Mouse (Mus musculus) limb, embryonic 15.5 days (tissue): Measurements from ENCODE around the gene Amdhd2. TPM values are rescaled to one million over a fixed set of nuclear protein-coding genes. Genes with fewer than 3 reads are reported as not detected.
"Not testable (repeated sequence)": the region's sequence is repeated elsewhere in the genome, so short reads cannot be mapped to it uniquely, and the experiment has no call there.

Experiments used
- ATAC-seq: fragments of 200-750 bp; cut with Nextera tagmentation; 2 replicates; pipeline ENCODE4 v1.8.0; 2017; ENCODE audit warnings: low read depth, moderate TSS enrichment; ENCODE audit not compliant: insufficient number of reproducible peaks, low FRiP score, low TSS enrichment
- H3K27ac ChIP-seq: fragments of 300-500 bp; sonication (generic); 2 replicates; pipeline ENCODE4 v1.5.1; 2015; ENCODE audit warnings: moderate library complexity, mild to moderate bottlenecking, inconsistent platforms
- H3K27me3 ChIP-seq: fragments of 300-500 bp; sonication (generic); 2 replicates; pipeline ENCODE4 v1.6.1; 2015; ENCODE audit warnings: inconsistent platforms
- H3K36me3 ChIP-seq: fragments of 300-500 bp; sonication (generic); 2 replicates; pipeline ENCODE4 v1.6.1; 2015; ENCODE audit warnings: inconsistent platforms
- H3K4me1 ChIP-seq: fragments of 300-500 bp; sonication (generic); 2 replicates; pipeline ENCODE4 v1.6.1; 2015; ENCODE audit warnings: inconsistent platforms
- H3K4me2 ChIP-seq: fragments of 300-500 bp; sonication (generic); 2 replicates; pipeline ENCODE4 v1.6.1; 2015; ENCODE audit warnings: mild to moderate bottlenecking, inconsistent platforms
- H3K4me3 ChIP-seq: fragments of 300-500 bp; sonication (generic); 2 replicates; pipeline ENCODE4 v1.5.1; 2015; ENCODE audit warnings: mild to moderate bottlenecking, inconsistent platforms
- H3K9ac ChIP-seq: fragments of 300-500 bp; sonication (generic); 2 replicates; pipeline ENCODE4 v1.6.1; 2015; ENCODE audit warnings: inconsistent platforms
- H3K9me3 ChIP-seq: fragments of 300-500 bp; sonication (generic); 2 replicates; pipeline ENCODE4 v1.6.1; 2016; ENCODE audit warnings: inconsistent platforms
- WGBS: fragments of 180-500 bp; shearing (Covaris S2); methylation state at CpG from one replicate; pipeline ENCODE4 v1.1.7; 2015; 5-methylcytosine and 5-hydroxymethylcytosine counted together
- polyA plus RNA-seq: library from polyadenylated mRNA; unstranded; fragments of >200 nt; fragmentation: Nextera tagmentation; extraction: Ambion mirVana; gene quantifications from 2 replicates; pipeline ENCODE4 v1.2.1, GENCODE M21; 2015

Amdhd2 gene
- polyA plus RNA-seq, 1 experiment from 2014 or later, result 30.0 TPM

- WGBS, result under 1% methylated on average over 26 of the region's 26 CpGs
- peaks cover 10% of the 10 kb centered on the region for H3K36me3 ChIP-seq
- H3K4me3 ChIP-seq, result peak overlapping the region; percentile 40
- no peaks in the 10 kb centered on the region for H3K27me3 ChIP-seq
- H3K4me2 ChIP-seq, result peak overlapping the region; percentile 85
- peaks cover 16% of the 10 kb centered on the region for H3K4me1 ChIP-seq
- H3K27ac ChIP-seq, result no peak overlapping the region
- no peaks in the 10 kb centered on the region for H3K9me3 ChIP-seq
- ATAC-seq, result peak; percentile 75
- no peak overlapping the region for H3K9ac ChIP-seq
Measured at GRCm38 (mm10) chr17:24151890-24152563, 11.5 kb downstream of the Amdhd2 start.

- Histone ChIP-seq H3K4me3 (peak overlapping the region; percentile 40), H3K27me3 (no peaks in the 10 kb centered on the region), H3K27ac (no peak overlapping the region), H3K9me3 (no peaks in the 10 kb centered on the region), H3K4me1 (peaks cover 16% of the 10 kb centered on the region), H3K4me2 (peak overlapping the region; percentile 85), H3K9ac (no peak overlapping the region), H3K36me3 (peaks cover 4% of the 10 kb centered on the region; the same call in 1 of the 2 replicates)
- WGBS, result 9% methylated on average over 7 of the region's 7 CpGs
- no peak for ATAC-seq
Measured at GRCm38 (mm10) chr17:24151382-24151781, 12.2 kb downstream of the Amdhd2 start.

GRCm38 (mm10) chr17:24150824-24151223, 12.7 kb downstream of the Amdhd2 start, which contains the start of gene Pdpk1:
TSS of gene Pdpk1 (minus strand) at chr17:24150924.
- peak within 1 kb of the TSS; percentile 40 for H3K4me3 ChIP-seq
- no peak within 1 kb of the TSS for H3K9ac ChIP-seq
- H3K36me3 ChIP-seq, result peaks cover 2% of the 10 kb centered on the region; the same call in 1 of the 2 replicates
- WGBS, result 79% methylated on average over 2 of the region's 2 CpGs
- peaks cover 16% of the 10 kb centered on the region for H3K4me1 ChIP-seq
- peak within 1 kb of the TSS; percentile 85 for H3K4me2 ChIP-seq
- no peak for ATAC-seq
- H3K27me3 ChIP-seq, result no peaks in the 10 kb centered on the region
- no peaks in the 10 kb centered on the region for H3K9me3 ChIP-seq
- H3K27ac ChIP-seq, result no peak within 1 kb of the TSS

- H3K4me2 ChIP-seq, result no peak overlapping the region
- WGBS, result 87% methylated on average over 7 of the region's 7 CpGs
- no peak for ATAC-seq
Measured at GRCm38 (mm10) chr17:24149421-24149820, 14.1 kb downstream of the Amdhd2 start.

GRCm38 (mm10) chr17:24142897-24143296, 20.7 kb downstream of the Amdhd2 start:
- no peak for ATAC-seq
- Histone ChIP-seq H3K9ac (no peak overlapping the region), H3K4me2 (no peak overlapping the region), H3K4me3 (no peak overlapping the region), H3K36me3 (no peaks in the 10 kb centered on the region), H3K27ac (no peak overlapping the region), H3K27me3 (no peaks in the 10 kb centered on the region), H3K4me1 (peaks cover 19% of the 10 kb centered on the region), H3K9me3 (no peaks in the 10 kb centered on the region)
- 36% methylated on average over 2 of the region's 2 CpGs for WGBS

More at GRCm38 (mm10) chr17:24149421-24149820, 14.1 kb downstream of the Amdhd2 start:
- Histone ChIP-seq H3K27me3 (no peaks in the 10 kb centered on the region), H3K9ac (no peak overlapping the region), H3K4me1 (peaks cover 16% of the 10 kb centered on the region), H3K27ac (no peak overlapping the region), H3K9me3 (no peaks in the 10 kb centered on the region), H3K36me3 (no peaks in the 10 kb centered on the region), H3K4me3 (no peak overlapping the region)

GRCm38 (mm10) chr17:24141425-24141920, 22.1 kb downstream of the Amdhd2 start:
- ATAC-seq, result peak; percentile 98
- no peaks in the 10 kb centered on the region for H3K9me3 ChIP-seq
- no peaks in the 10 kb centered on the region for H3K27me3 ChIP-seq
- peak overlapping the region; percentile 77 for H3K4me2 ChIP-seq
- H3K4me3 ChIP-seq, result peak overlapping the region; percentile 99
- no peaks in the 10 kb centered on the region for H3K36me3 ChIP-seq
- peaks cover 26% of the 10 kb centered on the region for H3K4me1 ChIP-seq
- H3K27ac ChIP-seq, result peak overlapping the region; percentile 90
- H3K9ac ChIP-seq, result peak overlapping the region; percentile 94
- under 1% methylated on average over 57 of the region's 57 CpGs for WGBS

- no peaks in the 10 kb centered on the region for H3K9me3 ChIP-seq
- H3K27ac ChIP-seq, result peak overlapping the region; percentile 90
- peaks cover 26% of the 10 kb centered on the region for H3K4me1 ChIP-seq
- H3K4me3 ChIP-seq, result peak overlapping the region; percentile 99
- WGBS, result 2% methylated on average over 40 of the region's 43 CpGs
- peak overlapping the region; percentile 77 for H3K4me2 ChIP-seq
- peak; percentile 17 for ATAC-seq
- no peaks in the 10 kb centered on the region for H3K27me3 ChIP-seq
- peak overlapping the region; percentile 94 for H3K9ac ChIP-seq
- H3K36me3 ChIP-seq, result no peaks in the 10 kb centered on the region
Measured at GRCm38 (mm10) chr17:24140845-24141424, 22.6 kb downstream of the Amdhd2 start.

- Histone ChIP-seq H3K27me3 (no peaks in the 10 kb centered on the region), H3K36me3 (no peaks in the 10 kb centered on the region), H3K4me2 (peak overlapping the region; percentile 77), H3K27ac (no peak overlapping the region), H3K4me3 (peak overlapping the region; percentile 99), H3K9ac (no peak overlapping the region), H3K4me1 (peaks cover 26% of the 10 kb centered on the region), H3K9me3 (no peaks in the 10 kb centered on the region)
- no peak for ATAC-seq
- 78% methylated on average over 4 of the region's 4 CpGs for WGBS
Measured at GRCm38 (mm10) chr17:24139968-24140367, 23.6 kb downstream of the Amdhd2 start.

GRCm38 (mm10) chr17:24139256-24139655, 24.3 kb downstream of the Amdhd2 start:
- Histone ChIP-seq H3K4me2 (no peak overlapping the region), H3K36me3 (no peaks in the 10 kb centered on the region), H3K27ac (no peak overlapping the region), H3K4me1 (peaks cover 26% of the 10 kb centered on the region), H3K9ac (no peak overlapping the region), H3K9me3 (no peaks in the 10 kb centered on the region), H3K27me3 (no peaks in the 10 kb centered on the region), H3K4me3 (no peak overlapping the region)
- ATAC-seq, result no peak
- 74% methylated on average over 3 of the region's 3 CpGs for WGBS

GRCm38 (mm10) chr17:24137226-24137880, 26.2 kb downstream of the Amdhd2 start:
- peaks cover 24% of the 10 kb centered on the region for H3K4me1 ChIP-seq
- no peak overlapping the region for H3K4me3 ChIP-seq
- no peak overlapping the region for H3K9ac ChIP-seq
- no peaks in the 10 kb centered on the region for H3K36me3 ChIP-seq
- 62% methylated on average over 2 of the region's 2 CpGs for WGBS
- H3K9me3 ChIP-seq, result no peaks in the 10 kb centered on the region
- peak overlapping the region; percentile 7; the same call in 1 of the 2 replicates for H3K27ac ChIP-seq
- H3K4me2 ChIP-seq, result no peak overlapping the region
- H3K27me3 ChIP-seq, result no peaks in the 10 kb centered on the region
- no peak for ATAC-seq

GRCm38 (mm10) chr17:24134062-24134461, 29.5 kb downstream of the Amdhd2 start:
- Histone ChIP-seq H3K4me3 (no peak overlapping the region), H3K36me3 (no peaks in the 10 kb centered on the region), H3K9ac (no peak overlapping the region), H3K4me1 (peaks cover 7% of the 10 kb centered on the region; the same call in 1 of the 2 replicates), H3K9me3 (no peaks in the 10 kb centered on the region), H3K27me3 (no peaks in the 10 kb centered on the region), H3K27ac (no peak overlapping the region), H3K4me2 (no peak overlapping the region)
- no peak for ATAC-seq

- not testable (repeated sequence) for ATAC-seq, H3K27ac ChIP-seq, H3K4me1 ChIP-seq, H3K4me3 ChIP-seq, H3K9me3 ChIP-seq, H3K4me2 ChIP-seq, H3K27me3 ChIP-seq, H3K9ac ChIP-seq, H3K36me3 ChIP-seq
- WGBS, result 91% methylated on average over 4 of the region's 4 CpGs
Measured at GRCm38 (mm10) chr17:24132919-24133318, 30.6 kb downstream of the Amdhd2 start.
